Mouse (Mus musculus): Measurements from ENCODE around the gene Krt35.

The Krt35 gene

DNA sequence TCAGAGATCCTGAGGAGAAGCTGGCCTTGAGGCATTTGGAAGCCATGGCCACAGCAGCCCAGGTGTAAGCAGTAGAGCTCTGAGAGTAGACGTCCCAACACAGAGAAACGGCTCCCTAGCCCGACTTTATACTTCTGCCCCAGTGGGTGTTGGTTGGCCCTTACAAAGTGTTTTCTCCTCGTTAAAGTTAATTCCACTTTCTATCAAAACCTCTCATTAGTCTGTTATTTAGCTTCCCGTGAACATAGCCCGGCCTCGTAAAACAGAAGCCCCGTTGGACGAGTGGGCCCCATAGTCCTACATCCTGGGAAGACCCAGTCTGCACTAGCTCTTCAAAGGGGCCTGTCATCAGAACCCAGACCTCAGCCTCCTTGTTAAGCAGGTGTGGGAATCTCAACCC is at the start of gene Krt35:
Krt35 (minus strand) TSS at position 101 of the 400 bp plus-strand sequence.
- DNase-seq (ENCODE audit: low read depth, low spot score): no peak

GRCm38 (mm10) chr11:100145104-100145503 is 49.1 kb upstream of the Krt35 start:
- no peak for DNase-seq (ENCODE audit: low read depth, low spot score)

DNA sequence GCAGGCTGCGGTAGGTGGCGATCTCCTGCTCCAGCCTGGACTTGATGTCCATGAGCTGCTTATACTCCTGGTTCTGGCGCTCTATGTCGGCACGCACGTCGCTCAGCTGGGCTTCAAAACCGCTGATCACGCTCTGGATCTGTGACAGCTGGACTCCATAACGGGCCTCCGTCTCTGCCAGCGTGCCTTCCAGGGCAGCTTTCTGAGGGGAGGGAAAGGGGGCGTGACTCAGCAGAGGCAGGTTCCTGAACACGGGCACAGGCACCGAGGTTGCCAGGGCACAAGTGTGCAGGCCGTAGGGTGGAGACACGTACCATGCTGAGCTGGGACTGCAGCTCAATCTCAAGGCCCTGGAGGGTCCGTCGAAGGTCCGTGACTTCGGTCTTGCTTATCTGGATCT is 44.9 kb upstream of the Krt35 start:
- DNase-seq (ENCODE audit: low read depth, low spot score): no peak

DNA sequence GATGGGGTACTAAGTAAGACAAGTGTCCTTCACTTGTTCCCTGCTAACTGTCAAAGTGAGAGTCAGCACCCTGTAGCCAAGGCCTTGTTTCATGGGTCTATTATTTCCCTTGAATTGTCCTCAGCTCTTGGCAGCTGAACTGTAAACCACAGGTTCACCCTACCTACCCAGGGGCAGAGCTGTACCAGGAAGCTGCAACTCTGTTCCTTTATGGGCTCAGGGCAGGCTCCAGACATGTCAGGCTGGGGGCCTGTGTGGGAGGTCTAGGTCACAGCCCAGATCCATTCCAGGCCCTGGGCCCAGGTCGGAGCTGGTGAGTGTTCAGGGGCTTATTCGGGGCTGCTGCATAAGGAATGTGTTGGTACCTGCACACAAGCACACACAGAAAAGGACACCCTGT is 43.4 kb upstream of the Krt35 start:
- no peak for DNase-seq (ENCODE audit: low read depth, low spot score)

GRCm38 (mm10) chr11:100138809-100139208 is 42.8 kb upstream of the Krt35 start:
- DNase-seq (ENCODE audit: low read depth, low spot score): no peak

GRCm38 (mm10) chr11:100137693-100138092 is 41.7 kb upstream of the Krt35 start:
- DNase-seq (ENCODE audit: low read depth, low spot score): no peak

- DNase-seq (ENCODE audit: low read depth, low spot score): no peak
Measured at GRCm38 (mm10) chr11:100136559-100136958, 40.5 kb upstream of the Krt35 start.

- DNase-seq (ENCODE audit: low read depth, low spot score): no peak
Measured at GRCm38 (mm10) chr11:100135731-100136130, 39.7 kb upstream of the Krt35 start, which contains the start of gene Krt15. TSS of gene Krt15 (minus strand) at chr11:100135928.

GRCm38 (mm10) chr11:100124901-100125300 is 28.9 kb upstream of the Krt35 start:
- no peak for DNase-seq (ENCODE audit: low read depth, low spot score)

GRCm38 (mm10) chr11:100121466-100121865 is 25.4 kb upstream of the Krt35 start, which contains the start of gene Krt13:
TSS of gene Krt13 (minus strand) at chr11:100121566.
- no peak for DNase-seq (ENCODE audit: low read depth, low spot score)

GRCm38 (mm10) chr11:100120331-100120730 is 24.3 kb upstream of the Krt35 start:
- no peak for DNase-seq (ENCODE audit: low read depth, low spot score)

GRCm38 (mm10) chr11:100113742-100114029 is 17.6 kb upstream of the Krt35 start:
- no peak for DNase-seq (ENCODE audit: low read depth, low spot score)

DNA sequence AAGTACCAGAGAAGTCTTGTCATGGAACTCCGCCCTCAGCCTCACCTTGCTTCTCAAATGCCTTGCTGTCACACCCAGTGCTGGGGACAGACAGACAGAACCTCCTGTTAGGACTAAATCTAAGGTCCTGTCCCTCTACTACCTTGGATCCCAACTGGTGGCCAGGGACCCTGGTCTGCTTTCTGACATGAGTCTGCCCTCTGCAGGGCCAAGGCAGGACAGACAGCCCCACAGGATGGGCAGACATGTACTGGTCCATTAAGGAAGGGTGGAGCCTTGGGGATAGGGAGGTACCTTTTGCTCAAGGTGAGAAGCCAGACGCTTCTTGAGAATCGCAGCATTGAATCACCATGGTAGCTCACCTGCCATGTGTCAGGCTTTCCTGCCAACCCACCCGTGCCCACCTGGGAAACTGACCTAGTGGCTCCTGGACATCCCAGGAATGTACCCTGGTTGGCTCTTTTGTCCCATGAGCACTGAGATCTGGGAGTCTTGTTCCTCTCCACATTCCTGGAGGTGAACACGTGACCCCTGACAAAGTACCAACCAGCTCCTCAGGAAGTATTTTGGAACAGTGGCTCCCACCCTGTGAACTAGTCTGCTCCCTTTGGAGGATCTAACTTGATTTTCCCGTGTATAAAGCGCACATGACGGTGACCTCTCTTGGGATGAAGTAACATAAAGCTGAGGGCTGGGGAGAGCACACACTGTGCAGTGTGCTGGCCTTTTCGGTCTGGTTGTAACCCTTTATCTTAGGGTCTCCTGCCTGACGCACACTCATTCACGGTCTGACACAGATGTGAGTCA is 17.1 kb upstream of the Krt35 start:
- no peak for DNase-seq (ENCODE audit: low read depth, low spot score)

DNA sequence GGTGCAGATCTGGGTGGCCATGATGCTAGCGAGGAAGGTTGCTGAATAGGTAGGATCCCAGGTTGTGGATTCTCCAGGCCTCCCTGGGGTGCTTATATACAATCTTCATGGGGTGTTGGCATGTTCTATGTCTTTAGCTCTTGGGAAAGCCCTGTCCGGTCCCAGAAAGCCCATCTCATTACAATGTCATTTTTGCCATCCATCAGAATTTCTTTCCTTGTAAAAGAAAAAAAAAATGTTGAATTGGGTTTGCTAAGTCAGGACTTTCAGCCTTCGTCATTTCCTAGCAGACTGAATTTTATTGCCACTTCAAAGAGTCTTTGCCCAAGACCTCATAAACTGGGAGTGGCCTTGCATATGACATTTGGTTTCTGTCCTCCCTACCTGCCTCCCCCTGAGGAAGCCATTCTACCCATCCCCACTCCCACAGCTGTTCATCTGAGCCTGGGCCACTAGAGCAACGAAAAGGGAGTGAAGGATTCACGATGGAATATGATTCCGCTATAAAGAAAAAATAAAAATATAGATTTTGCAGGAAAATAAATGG is 9.6 kb upstream of the Krt35 start, which contains the start of gene Krt36:
Krt36 (minus strand) TSS at position 51 of the 547 bp plus-strand sequence.
- DNase-seq (ENCODE audit: low read depth, low spot score): no peak

DNA sequence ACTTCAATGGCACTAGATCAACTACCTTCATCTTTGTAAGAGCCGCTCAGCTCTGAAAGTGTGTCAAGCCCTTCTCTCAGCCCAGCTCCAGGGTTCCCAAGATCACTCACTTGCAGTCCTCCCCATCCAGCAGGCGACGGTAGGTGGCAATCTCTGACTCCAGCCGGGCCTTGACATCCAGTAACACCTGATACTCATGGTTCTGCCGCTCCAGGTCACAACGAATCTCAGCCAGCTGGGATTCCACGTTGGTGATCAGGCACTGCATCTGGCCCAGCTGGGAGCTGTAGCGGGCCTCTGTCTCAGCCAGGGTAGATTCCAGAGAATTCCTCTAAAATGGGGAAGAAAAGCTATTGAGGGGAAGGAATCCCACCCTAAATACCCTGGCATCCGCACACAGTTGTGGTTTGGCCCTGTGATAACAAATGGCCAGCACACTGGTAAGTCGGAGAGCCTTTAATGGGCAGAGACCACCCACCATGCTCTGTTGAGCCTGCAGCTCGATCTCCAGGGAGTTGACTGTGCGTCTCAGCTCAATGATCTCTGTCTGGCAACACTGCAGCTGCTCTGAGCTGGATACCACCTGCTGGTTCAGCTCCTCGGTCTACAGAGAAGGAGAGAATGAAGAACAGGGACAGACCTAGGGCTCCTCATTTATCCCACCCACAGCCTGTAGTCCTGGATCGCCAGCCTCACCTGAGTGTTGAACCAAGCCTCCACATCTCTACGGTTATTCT is 6.8 kb upstream of the Krt35 start:
- DNase-seq (ENCODE audit: low read depth, low spot score): no peak

- no peak for DNase-seq (ENCODE audit: low read depth, low spot score)
Measured at GRCm38 (mm10) chr11:100100391-100100790, 4.3 kb upstream of the Krt35 start.

DNA sequence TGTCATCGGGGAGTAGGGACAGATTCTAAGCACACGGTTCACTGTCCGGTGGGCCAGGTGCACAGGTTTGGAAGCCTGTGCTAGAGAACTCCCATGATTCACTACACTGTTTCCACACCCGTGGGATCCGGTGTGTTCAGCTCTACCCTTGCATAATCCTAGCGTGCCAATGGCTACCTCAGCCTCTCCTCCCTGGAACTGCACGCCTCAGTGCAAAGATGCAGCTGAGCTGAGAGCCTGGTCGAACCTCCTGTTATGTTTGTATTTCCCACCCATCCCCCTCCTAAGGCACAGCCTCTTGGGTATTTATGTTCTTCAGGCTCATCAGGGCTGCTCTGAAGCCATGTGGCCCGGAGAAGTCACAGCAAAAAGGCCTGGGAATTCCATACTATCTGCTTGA is 1.8 kb upstream of the Krt35 start:
- no peak for DNase-seq (ENCODE audit: low read depth, low spot score)

- no peak for DNase-seq (ENCODE audit: low read depth, low spot score)
Measured at GRCm38 (mm10) chr11:100088378-100089025, 7.5 kb downstream of the Krt35 start.

GRCm38 (mm10) chr11:100087861-100088260 is 8.2 kb downstream of the Krt35 start, which contains the start of gene Krt32:
TSS of gene Krt32 (minus strand) at chr11:100088226.
- DNase-seq (ENCODE audit: low read depth, low spot score): no peak

DNA sequence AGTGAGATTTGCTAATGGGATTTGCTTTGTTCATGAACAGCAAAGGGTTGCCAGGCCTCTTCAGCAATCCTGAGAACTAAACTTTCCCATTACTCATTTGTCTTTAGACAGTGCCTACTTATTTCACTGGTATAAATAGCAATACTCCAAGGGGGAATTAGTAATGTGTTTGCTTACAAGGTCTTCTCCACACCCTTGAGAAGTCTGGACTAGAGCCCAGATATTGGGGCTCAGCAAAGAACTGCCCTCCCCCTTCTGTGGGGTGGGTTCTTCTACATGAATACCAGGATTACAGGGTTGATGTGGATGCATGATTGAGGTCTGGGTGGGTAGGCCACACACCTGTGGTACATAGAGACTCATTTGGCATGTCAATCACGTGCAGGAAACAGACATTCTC is 22.2 kb downstream of the Krt35 start:
- no peak for DNase-seq (ENCODE audit: low read depth, low spot score)

DNA sequence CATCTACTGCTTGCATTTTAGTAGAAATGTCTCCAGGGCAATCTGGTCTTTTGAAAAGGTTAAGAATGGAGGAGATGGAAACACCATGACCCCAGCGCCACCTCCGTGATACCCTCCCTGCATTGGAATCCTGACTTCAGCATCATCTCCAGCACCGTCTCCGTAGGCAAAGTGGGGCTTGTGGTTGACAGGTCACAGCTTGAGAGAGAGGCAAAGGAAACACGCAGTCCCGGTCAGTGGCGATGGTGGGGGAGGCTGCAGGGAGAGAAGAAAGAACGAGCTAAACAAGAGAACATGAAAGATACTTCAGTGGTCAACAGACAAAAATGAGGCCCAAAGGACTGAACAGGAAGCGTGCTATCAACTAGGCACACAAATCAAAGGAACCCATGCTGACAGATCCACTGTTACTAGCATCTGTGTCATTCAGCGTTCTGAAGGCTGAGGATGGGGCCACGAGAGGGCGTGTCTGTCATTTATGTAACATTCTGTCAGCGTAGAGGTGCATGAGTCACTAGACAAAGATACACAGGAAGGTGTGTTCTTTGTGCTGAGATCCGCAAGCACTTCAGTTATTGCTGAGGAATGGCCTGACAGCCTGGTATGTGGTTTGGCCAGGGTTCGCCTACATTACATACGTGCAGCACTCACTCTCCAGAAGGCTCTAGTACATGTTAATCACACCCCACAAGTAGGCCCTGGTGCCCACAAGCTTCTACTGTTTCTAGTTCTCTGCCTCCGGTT is 28.6 kb downstream of the Krt35 start:
- no peak for DNase-seq (ENCODE audit: low read depth, low spot score)

Measured in CD4-positive, CD25-positive, alpha-beta regulatory T cell, adult 2 months (primary cell).